Mouse (Mus musculus): ENCODE results near the gene Nr2e1.

Nr2e1 gene

DNA sequence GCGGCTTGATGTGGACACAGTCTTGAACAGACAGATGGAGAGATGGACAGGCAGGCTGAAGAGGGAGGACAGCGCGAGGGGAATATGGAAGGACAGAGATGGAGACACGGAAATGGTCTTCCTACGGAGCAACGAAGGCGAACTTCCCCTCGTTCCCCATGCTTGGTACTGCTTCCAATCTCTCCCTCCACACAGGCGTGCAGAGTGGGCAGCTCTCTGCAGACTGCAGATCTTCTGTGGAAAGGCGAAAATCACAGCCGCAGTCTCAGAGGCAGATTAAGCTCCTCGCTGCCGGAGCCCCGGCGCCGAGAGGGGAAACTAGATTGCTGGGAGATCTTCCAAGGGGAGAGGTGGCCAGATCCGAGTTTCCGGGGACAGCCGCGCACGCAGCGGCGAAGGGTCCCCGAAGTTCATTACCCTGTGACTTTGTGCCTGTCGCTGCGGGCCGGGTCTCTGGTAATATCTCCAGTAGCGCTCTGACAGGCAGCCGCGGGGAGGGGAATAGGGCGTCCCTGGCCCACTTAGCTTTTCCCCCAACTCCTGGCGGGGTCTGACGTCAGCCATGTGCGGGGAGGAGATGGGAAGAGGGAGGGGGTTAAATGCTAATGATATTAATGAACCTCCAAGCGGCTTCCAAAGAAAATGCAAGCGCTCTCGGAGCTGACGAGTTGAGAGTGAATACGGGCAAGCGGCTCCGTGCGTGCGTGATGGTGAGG, at the start of gene Nr2e1, which contains the start of gene Ostm1:
Gene Nr2e1, minus strand, starts transcription at position 476 of the 716 bp plus-strand sequence.
Gene Ostm1, plus strand, starts transcription at position 666 of the 716 bp plus-strand sequence.
- DNase-seq (ENCODE audit: low read depth, low spot score) = no peak

DNA sequence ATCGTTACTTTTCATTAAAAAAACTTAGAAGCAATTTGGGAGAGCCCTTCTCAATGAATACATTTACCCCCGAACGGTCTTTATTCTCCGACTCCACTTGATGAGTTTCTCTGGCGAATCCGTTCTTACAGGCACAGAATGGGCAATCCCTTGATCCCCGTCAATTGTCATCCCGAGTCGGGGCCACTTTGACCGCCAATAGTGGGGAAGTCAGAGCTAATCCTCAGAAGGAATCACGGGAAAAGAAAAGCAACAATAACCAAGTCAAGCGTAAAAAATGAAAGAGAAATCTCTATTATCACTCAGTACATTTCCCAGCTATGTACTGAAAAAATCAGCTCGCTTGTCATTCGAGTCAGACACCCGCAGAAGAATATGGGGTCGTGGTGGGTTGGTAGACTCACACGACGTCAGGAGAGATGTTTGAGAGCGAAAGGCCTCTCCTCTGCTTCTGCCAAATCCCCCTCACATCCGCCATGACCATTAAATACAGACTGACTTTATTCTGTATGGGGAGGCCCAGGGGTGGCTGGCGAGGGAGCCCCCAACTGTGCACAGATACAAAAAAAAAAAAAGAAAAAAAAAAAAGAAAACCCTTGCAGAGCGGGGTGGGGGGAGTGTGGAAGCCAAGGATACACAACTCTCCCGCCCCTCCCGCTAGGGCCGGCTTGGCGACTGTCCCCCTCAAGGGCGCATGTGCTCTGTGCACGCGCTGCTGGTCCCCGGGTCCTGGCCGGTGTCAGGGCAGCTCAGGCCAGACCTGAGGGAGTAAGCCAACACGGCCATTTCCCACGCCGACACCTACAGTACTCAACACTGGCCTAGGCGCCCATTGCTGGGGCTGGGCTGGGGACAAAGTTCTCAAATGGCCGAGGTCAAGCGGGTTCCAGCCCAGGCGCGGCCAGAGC, 49.3 kb upstream of the Nr2e1 start:
- peak; percentile 62 for DNase-seq (ENCODE audit: low read depth, low spot score)

- no peak for DNase-seq (ENCODE audit: low read depth, low spot score)
Observed at GRCm38 (mm10) chr10:42631754-42632452, 48.5 kb upstream of the Nr2e1 start.

- no peak for DNase-seq (ENCODE audit: low read depth, low spot score)
Observed at GRCm38 (mm10) chr10:42630596-42631355, 47.3 kb upstream of the Nr2e1 start.

GRCm38 (mm10) chr10:42625907-42626306, 42.5 kb upstream of the Nr2e1 start:
- DNase-seq (ENCODE audit: low read depth, low spot score) = no peak

DNA sequence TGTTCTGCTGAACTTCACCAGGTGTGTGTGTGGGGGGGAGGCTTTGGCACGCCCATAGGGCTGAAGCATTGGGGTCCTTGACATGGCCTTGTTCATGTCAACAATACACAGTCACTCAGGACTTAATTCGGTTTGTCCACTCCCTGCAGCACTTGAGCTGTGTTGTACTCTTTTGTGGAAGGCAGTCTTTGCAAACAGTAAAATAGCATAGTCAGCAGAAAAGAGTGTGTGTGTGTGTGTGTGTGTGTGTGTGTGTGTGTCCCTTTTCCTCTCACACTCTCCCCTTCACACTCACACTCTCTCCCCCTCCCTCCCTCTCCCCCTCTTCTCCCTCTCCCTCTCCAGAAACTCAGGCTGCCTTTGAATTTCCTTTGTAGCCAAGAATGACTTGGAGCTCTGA, 34.9 kb upstream of the Nr2e1 start:
- DNase-seq (ENCODE audit: low read depth, low spot score) = no peak

DNA sequence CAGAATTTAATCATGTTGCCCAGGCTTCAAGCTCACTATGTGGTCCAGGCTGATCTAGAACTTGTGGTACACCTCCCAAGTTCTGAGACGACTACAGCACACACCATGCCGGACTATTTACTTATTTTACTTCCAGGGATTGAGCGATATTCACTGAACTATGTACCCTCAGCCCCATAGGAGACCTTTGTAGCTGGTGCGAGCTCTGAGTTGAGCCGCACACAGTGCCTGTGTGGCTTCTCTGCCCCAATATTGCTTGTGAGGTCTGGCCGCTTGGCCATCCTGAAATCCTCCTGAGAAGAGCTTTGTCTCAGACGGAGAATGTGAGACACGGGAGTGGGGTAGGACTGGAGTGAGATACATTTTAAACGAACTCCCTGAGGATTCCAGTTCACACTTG, 31.3 kb upstream of the Nr2e1 start:
- no peak for DNase-seq (ENCODE audit: low read depth, low spot score)

DNA sequence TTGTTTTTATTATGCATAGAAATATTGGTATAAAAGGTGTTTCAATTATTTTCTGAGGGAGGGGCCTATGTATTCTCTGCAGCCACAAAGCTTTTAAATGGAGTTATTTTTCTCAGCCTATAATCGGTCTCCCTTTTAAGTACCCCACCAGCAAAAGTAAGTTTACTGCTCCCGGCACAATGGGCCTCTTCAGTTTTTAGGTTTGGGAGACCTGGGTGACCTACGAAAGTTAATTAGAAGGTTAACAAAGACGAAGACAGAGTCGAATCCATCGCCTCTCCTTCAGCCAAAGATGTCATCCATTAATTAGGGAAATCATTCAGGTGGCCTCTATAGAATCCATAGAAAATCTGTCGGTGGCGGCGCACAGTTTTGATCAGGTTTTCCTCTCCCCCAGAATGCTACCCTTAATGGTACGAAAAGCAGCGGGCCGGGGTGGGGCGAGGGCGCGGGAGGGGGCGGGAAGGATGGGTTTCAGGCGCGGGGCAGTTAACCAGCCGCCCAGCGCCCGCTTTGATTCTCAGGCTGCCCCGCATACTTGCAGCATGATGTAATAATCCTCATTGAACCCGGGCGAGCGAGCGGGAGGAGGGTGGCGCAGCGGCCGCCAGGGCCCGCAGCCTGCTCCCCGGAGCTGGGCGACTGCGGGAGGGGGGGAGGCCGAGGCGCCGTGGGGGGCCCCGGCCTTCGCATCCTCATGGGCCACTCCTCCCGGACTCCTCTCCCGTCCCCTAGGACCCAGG, 30.4 kb upstream of the Nr2e1 start:
- DNase-seq (ENCODE audit: low read depth, low spot score) = no peak

- no peak for DNase-seq (ENCODE audit: low read depth, low spot score)
Observed at GRCm38 (mm10) chr10:42613075-42613474, 29.6 kb upstream of the Nr2e1 start.

DNA sequence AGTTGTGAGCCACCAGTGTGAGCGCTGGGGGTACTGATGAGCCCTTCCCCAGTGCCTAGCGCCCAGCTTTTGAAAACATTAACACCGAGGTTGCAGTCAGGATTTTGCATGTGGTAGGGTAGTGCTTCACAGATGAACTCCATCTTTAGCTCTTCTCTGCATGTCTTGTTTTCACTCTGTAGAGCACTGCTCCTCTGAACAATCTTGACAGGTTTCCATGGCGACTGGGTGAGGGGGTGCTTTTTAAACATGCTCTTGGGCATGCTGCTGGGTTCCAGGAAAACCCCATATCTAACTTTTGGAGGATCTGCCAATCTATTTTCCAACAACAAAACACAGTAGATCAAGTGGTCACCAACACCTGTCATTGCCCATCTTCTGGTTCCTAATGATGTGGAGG, 23.3 kb upstream of the Nr2e1 start:
- no peak for DNase-seq (ENCODE audit: low read depth, low spot score)

DNA sequence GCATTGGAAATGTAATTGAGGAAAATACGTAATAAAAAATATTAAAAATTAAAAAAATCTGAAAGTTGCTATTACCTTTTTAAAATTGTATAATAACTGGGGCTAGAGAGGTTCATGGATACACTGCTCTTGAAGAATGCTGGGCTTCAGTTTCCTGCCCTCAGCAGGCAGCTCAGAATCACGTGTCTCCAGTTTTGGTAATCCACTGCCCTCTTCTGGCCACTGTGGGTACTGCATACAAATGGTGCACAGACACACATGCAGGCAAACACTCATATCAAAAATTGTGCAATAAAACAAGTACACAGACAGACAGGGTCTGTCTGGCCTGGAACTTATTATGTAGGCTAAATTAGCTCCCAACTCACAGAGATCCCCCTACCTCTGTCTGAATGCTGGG, 21.4 kb upstream of the Nr2e1 start:
- peak; percentile 49 for DNase-seq (ENCODE audit: low read depth, low spot score)

- DNase-seq (ENCODE audit: low read depth, low spot score) = peak; percentile 55
Observed at GRCm38 (mm10) chr10:42601556-42601955, 18.1 kb upstream of the Nr2e1 start.

DNA sequence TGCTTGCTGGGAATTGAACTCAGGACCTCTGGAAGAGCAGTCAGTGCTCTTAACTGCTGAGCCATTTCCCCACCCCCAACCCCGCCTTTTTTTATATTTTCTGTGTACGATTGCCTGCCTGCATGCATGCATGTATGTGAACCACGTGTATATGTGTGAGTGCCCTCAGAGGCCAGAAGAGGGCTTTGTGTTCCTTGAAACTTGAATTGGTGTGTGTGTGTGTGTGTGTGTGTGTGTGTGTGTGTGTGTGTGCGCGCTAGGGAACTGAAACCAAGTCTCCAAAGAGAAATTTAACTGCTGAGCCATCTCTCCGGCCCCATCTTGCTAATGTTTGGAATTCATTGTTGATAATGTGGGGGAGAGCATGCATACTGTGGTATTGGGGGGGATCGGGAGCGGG, 15.2 kb upstream of the Nr2e1 start:
- peak; percentile 54 for DNase-seq (ENCODE audit: low read depth, low spot score)

GRCm38 (mm10) chr10:42593201-42593600, 9.8 kb upstream of the Nr2e1 start:
- no peak for DNase-seq (ENCODE audit: low read depth, low spot score)

- peak; percentile 11 for DNase-seq (ENCODE audit: low read depth, low spot score)
Observed at GRCm38 (mm10) chr10:42591993-42592686, 8.7 kb upstream of the Nr2e1 start.

DNA sequence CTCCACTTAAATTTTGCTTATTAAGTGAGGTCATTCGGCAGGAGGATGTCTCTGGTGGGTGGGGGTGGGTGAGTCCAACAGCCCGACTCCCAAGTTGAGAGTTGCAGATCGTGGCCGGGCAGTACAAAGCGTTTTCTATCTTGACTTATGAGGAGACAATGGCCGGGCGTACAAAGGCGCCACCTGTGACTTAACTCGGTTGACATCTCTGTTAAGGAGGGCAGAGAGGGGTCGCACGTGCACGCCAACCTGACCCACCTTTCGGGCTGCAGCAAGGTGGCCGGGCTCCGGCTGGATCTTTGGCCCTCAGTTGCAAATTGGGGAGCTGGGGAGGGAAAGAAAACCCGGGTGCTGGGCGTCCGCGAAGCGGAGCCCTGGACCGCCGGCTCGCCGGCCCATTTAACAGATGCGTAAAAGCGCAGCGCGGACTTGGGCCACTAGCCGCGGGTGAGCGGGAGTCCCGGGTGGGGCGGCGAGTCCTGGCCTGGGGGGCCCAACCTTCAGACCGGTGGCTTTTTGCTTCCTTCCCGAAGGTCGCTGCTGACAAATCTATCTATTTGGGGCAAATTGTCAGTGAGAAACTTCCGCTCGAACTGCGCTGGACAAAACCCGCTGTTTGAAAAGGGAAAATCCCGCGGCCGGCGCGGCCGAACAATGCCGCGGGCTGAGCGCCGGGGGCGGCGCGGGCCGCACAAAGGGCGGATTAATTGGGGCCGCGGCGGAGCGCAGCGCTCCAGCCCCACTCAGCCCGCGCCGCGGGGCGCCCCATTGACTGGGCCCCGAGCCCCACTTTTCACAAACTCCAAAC, 8.0 kb upstream of the Nr2e1 start:
- peak; percentile 56 for DNase-seq (ENCODE audit: low read depth, low spot score)

DNA sequence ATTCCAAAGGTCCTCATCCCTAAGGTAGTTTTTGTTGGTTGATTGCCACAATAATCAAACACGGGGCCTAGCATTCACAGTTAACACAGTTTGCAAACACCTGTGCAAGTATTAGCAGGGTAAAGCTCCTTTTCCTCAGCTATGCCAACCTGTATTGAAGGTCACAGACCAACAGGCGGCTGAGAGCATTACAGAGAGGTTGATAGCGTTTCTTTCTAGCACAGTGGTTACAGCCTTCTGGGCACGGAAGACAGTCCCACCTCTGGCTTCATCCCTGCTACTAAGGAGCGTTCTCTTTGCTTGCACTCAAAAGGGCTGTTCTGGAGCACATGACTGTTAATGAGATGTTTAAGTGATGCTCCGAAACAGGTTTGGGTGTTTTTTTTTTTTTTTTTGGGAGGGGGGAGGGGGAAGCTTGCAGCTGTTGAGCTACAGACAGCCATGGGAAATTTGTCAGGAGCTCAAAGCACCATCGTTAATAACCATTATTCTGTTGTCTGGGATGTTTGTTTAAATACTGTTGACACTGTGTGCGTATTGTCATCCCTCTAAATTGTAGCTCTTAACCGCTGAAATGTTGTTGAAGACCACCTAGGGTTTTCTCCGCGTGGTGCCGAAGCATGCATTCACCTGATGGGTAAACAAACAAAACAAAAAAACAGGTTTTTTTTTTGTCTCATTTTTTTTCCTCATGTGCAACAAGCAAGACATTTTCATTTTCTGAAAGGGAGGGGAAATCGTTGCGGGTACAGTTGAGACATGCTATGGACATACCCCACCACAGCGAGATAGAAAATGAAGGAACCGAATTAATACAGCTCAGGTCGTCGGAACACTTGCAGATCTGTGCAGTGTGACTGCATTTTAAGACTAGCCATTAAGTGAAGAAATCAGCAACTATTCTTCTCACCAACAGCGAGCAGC, 7.1 kb upstream of the Nr2e1 start:
- DNase-seq (ENCODE audit: low read depth, low spot score) = no peak

GRCm38 (mm10) chr10:42589505-42589904, 6.1 kb upstream of the Nr2e1 start:
- no peak for DNase-seq (ENCODE audit: low read depth, low spot score)
